Mouse (Mus musculus): ENCODE measurements around the gene Onecut1. TPM values are rescaled to one million over a fixed set of nuclear protein-coding genes. Genes with fewer than 3 reads are reported as not detected.

Gene Onecut1
- total and polyA plus RNA-seq, 2 experiments from 2014 or later, result 2.6 to 4.2 TPM

GRCm38 (mm10) chr9:74848411-74849194, 13.1 kb upstream of the Onecut1 start:
- TF ChIP-seq CTCF (IDR thresholded peaks at IDR 0.05; ENCODE audit: low read depth), result no peak
- no peak overlapping the region for H3K27ac ChIP-seq
- H3K27me3 ChIP-seq (ENCODE audit: insufficient read depth, low read length), result peaks cover 42% of the 10 kb centered on the region
- ATAC-seq, result no peak
- peak overlapping the region; percentile 39 for H3K4me3 ChIP-seq (ENCODE audit: low read length)
- no peaks in the 10 kb centered on the region for H3K36me3 ChIP-seq (ENCODE audit: insufficient read depth, low read length)
- no peak overlapping the region for H3K9ac ChIP-seq (replicated peaks; ENCODE audit: low read length)
- peak overlapping the region; percentile 64 for H3K4me2 ChIP-seq (ENCODE audit: low read depth, low read length)
- 1% methylated on average over 46 of the region's 46 CpGs for WGBS
- H3K9me3 ChIP-seq (ENCODE audit: low read length), result no peaks in the 10 kb centered on the region
- peaks cover 12% of the 10 kb centered on the region for H3K4me1 ChIP-seq (ENCODE audit: insufficient read depth, low read length)
- peak; percentile 45 for DNase-seq (ENCODE audit: low spot score)

GRCm38 (mm10) chr9:74849195-74849978, 12.3 kb upstream of the Onecut1 start:
- peak; percentile 60 for ATAC-seq
- Histone ChIP-seq H3K9me3 (ENCODE audit: low read length) (no peaks in the 10 kb centered on the region), H3K4me2 (ENCODE audit: low read depth, low read length) (peak overlapping the region; percentile 64), H3K4me1 (ENCODE audit: insufficient read depth, low read length) (peaks cover 12% of the 10 kb centered on the region), H3K9ac (replicated peaks; ENCODE audit: low read length) (no peak overlapping the region), H3K27me3 (ENCODE audit: insufficient read depth, low read length) (peaks cover 50% of the 10 kb centered on the region), H3K4me3 (ENCODE audit: low read length) (peak overlapping the region; percentile 39), H3K36me3 (ENCODE audit: insufficient read depth, low read length) (no peaks in the 10 kb centered on the region), H3K27ac (no peak overlapping the region)
- WGBS, result 1% methylated on average over 62 of the region's 63 CpGs
- peak; percentile 37 for DNase-seq (ENCODE audit: low spot score)
- TF ChIP-seq CTCF (IDR thresholded peaks at IDR 0.05; ENCODE audit: low read depth), result no peak

- no peak overlapping the region for H3K4me3 ChIP-seq (ENCODE audit: low read length)
- ATAC-seq (no peak), DNase-seq (ENCODE audit: low spot score) (no peak)
- no peak overlapping the region for H3K9ac ChIP-seq (replicated peaks; ENCODE audit: low read length)
- H3K36me3 ChIP-seq (ENCODE audit: insufficient read depth, low read length), result no peaks in the 10 kb centered on the region
- H3K9me3 ChIP-seq (ENCODE audit: low read length), result no peaks in the 10 kb centered on the region
- H3K4me2 ChIP-seq (ENCODE audit: low read depth, low read length), result no peak overlapping the region
- no peak overlapping the region for H3K27ac ChIP-seq
- H3K27me3 ChIP-seq (ENCODE audit: insufficient read depth, low read length), result peaks cover 55% of the 10 kb centered on the region
- H3K4me1 ChIP-seq (ENCODE audit: insufficient read depth, low read length), result peaks cover 12% of the 10 kb centered on the region
- WGBS, result 5% methylated on average over 12 of the region's 12 CpGs
- no peak for TF ChIP-seq CTCF (IDR thresholded peaks at IDR 0.05; ENCODE audit: low read depth)
Measured at GRCm38 (mm10) chr9:74849979-74850780, 11.5 kb upstream of the Onecut1 start.

- H3K27me3 ChIP-seq (ENCODE audit: insufficient read depth, low read length), result peaks cover 60% of the 10 kb centered on the region
- DNase-seq (ENCODE audit: low spot score) (no peak), ATAC-seq (no peak)
- 5% methylated on average over 5 of the region's 5 CpGs for WGBS
- no peak overlapping the region for H3K4me2 ChIP-seq (ENCODE audit: low read depth, low read length)
- H3K9ac ChIP-seq (replicated peaks; ENCODE audit: low read length), result no peak overlapping the region
- no peaks in the 10 kb centered on the region for H3K9me3 ChIP-seq (ENCODE audit: low read length)
- H3K4me3 ChIP-seq (ENCODE audit: low read length), result no peak overlapping the region
- H3K27ac ChIP-seq, result no peak overlapping the region
- no peaks in the 10 kb centered on the region for H3K36me3 ChIP-seq (ENCODE audit: insufficient read depth, low read length)
- H3K4me1 ChIP-seq (ENCODE audit: insufficient read depth, low read length), result peaks cover 12% of the 10 kb centered on the region
- no peak for TF ChIP-seq CTCF (IDR thresholded peaks at IDR 0.05; ENCODE audit: low read depth)
Measured at GRCm38 (mm10) chr9:74850781-74851145, 11.0 kb upstream of the Onecut1 start.

GRCm38 (mm10) chr9:74851601-74852000, 10.1 kb upstream of the Onecut1 start:
- Histone ChIP-seq H3K4me3 (ENCODE audit: low read length) (no peak overlapping the region), H3K4me2 (ENCODE audit: low read depth, low read length) (no peak overlapping the region), H3K36me3 (ENCODE audit: insufficient read depth, low read length) (no peaks in the 10 kb centered on the region), H3K9me3 (ENCODE audit: low read length) (no peaks in the 10 kb centered on the region), H3K27ac (no peak overlapping the region), H3K9ac (replicated peaks; ENCODE audit: low read length) (no peak overlapping the region), H3K27me3 (ENCODE audit: insufficient read depth, low read length) (peaks cover 66% of the 10 kb centered on the region), H3K4me1 (ENCODE audit: insufficient read depth, low read length) (peaks cover 12% of the 10 kb centered on the region)
- 2% methylated on average over 5 of the region's 5 CpGs for WGBS
- no peak for TF ChIP-seq CTCF (IDR thresholded peaks at IDR 0.05; ENCODE audit: low read depth)
- ATAC-seq, result no peak
- DNase-seq (ENCODE audit: low spot score), result no peak

- H3K4me2 ChIP-seq (ENCODE audit: low read depth, low read length), result no peak overlapping the region
- no peak for DNase-seq (ENCODE audit: low spot score)
Measured at GRCm38 (mm10) chr9:74852361-74852760, 9.4 kb upstream of the Onecut1 start.

More at GRCm38 (mm10) chr9:74852361-74852760, 9.4 kb upstream of the Onecut1 start:
- Histone ChIP-seq H3K27ac (no peak overlapping the region), H3K27me3 (ENCODE audit: insufficient read depth, low read length) (peaks cover 70% of the 10 kb centered on the region), H3K9me3 (ENCODE audit: low read length) (no peaks in the 10 kb centered on the region), H3K4me3 (ENCODE audit: low read length) (no peak overlapping the region), H3K4me1 (ENCODE audit: insufficient read depth, low read length) (peaks cover 12% of the 10 kb centered on the region), H3K9ac (replicated peaks; ENCODE audit: low read length) (no peak overlapping the region), H3K36me3 (ENCODE audit: insufficient read depth, low read length) (no peaks in the 10 kb centered on the region)
- WGBS, result under 1% methylated on average over 4 of the region's 4 CpGs
- ATAC-seq, result no peak
- no peak for TF ChIP-seq CTCF (IDR thresholded peaks at IDR 0.05; ENCODE audit: low read depth)
